Mouse (Mus musculus): ENCODE results near the gene Gpr88. TPM values are rescaled to one million over a fixed set of nuclear protein-coding genes. Genes with fewer than 3 reads are reported as not detected.
"Not testable (repeated sequence)": the region's sequence is repeated elsewhere in the genome, so short reads cannot be mapped to it uniquely, and the experiment has no call there.

Gene Gpr88
- total RNA-seq, 2 experiments from 2014 or later, result not detected

GRCm38 (mm10) chr3:116242685-116243084 lies 10.6 kb downstream of the Gpr88 start:
- no peak for DNase-seq

- no peak for DNase-seq
Measured at GRCm38 (mm10) chr3:116237527-116237926, 15.8 kb downstream of the Gpr88 start.

DNA sequence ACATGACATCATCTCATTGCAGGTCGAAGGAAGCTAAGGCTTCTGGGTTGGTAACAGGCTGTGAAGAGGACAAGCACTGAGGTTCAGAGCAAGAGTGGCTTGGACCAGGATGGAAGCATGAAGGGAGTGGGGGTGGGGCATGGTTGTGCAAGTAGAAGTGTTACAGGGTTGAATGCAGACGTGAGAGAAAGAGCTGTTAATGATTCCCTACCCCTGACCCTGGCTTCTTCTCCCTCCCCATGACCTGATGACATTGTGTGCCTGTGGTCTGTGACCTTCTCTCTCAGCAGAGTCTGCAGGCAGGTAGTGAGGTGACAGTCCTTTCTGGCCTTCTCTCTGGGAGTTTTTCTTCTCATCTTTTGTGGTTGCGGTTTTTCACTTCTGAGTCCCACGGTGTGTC lies 16.4 kb downstream of the Gpr88 start:
- no peak for DNase-seq

GRCm38 (mm10) chr3:116233515-116233914 lies 19.8 kb downstream of the Gpr88 start:
- DNase-seq, result no peak

DNA sequence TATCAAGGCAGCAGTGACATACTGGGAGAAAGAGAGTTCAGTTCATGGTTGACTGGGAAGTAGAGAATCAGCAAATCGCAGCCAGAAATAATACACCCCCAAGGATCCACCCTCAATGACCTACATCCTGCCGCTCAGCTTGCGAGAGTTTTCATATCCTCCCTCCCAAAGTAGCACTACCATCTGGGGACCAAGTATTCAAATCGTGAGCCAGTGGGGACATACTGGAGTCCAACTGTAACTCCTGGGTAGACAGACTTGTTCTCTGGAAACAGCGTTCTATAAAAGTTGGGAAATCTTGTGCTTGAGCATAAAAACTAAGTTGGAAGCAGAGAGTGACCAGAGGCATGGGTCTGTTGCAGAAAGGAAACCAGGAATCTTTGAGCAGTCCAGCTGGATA lies 20.5 kb downstream of the Gpr88 start:
- no peak for DNase-seq

- no peak for DNase-seq
Measured at GRCm38 (mm10) chr3:116229336-116229735, 24.0 kb downstream of the Gpr88 start.

GRCm38 (mm10) chr3:116228360-116229245 lies 24.7 kb downstream of the Gpr88 start:
- DNase-seq, result no peak

DNA sequence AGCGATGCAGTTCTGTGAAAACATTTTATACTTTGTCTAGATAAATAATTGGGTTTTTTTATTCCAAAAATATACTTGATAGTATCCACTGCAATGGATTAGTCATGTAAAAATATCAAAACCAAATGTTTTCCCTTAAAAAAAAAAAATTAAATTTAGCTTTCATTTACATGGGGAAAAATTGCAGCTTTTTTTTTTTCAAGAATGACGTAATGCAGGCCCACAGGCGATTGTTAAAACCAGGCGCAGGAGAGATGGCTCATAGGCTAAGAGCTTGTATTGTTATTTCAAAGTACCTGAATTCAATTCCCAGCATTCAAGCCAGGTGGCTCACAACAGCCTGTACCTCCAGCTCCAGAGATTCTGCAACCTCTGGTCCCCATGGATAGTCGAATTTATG lies 25.9 kb downstream of the Gpr88 start:
- no peak for DNase-seq

- no peak for DNase-seq
Measured at GRCm38 (mm10) chr3:116226915-116227314, 26.4 kb downstream of the Gpr88 start.

DNA sequence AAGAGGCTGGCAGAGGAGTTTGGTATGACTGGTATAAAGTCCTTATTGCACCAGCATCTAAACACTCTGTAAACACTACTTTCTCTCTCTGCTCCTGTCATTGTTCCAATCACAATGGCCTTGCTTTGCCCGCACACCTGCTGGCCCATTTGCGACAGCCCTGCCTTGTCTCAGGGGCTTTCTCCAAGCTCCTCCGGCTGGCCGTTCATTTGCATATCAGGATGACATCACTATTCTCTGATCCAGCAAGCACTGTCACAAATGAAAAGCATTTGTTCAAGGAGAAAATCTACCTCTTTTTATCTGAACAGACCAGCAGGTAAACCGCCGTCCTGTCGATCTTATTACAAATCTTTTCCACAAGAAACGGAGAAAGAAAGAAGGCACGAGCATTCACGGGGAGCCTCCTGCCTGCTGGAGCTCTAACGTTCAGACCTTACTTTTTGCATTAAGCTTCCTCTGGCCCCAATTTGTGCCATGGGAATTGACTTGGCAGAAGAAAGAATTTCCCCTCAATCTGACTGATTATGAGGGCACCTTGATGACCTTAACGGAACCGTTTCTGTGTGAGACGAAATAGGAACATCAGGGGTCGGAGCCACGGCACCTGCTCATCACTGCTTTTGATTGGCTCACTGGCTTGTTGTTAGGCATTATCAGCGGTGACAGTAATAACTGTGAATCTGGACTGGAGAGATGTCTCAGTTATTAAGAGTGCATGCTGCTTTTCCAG lies 30.6 kb downstream of the Gpr88 start:
- DNase-seq, result no peak

- DNase-seq, result no peak
Measured at GRCm38 (mm10) chr3:116221686-116222010, 31.7 kb downstream of the Gpr88 start.

DNA sequence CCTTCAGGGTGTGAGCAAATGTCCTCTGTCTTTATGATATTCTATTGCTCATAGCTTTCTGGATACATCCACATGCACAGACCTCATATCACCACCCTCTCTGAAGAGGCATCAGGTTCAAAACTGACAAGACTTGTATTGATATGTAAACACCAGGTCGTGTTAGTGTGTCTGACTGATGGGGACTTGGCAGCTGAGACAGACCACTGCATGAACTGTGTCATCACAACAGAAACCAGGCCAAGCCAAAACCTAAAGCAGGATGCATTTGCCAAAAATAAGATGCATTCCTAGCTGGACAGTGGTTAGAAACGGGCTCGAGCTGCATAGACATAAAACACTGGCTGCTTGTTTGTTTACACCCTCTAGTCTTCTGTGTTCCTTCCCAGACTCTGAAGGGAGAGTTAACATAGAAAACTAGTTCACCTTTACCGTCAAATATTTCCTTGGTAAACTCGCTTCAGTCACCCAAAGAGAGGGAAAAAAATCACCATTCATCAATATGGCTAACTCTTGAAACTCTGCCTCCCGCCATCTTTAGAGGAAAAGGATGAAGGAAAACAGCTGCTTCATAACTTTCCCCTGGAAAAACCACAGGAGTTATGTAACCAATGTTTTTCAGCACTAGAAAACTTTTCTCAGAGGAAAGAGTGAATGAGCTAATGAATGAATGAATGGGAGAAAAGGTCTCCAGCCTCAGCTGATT lies 32.2 kb downstream of the Gpr88 start:
- no peak for DNase-seq

DNA sequence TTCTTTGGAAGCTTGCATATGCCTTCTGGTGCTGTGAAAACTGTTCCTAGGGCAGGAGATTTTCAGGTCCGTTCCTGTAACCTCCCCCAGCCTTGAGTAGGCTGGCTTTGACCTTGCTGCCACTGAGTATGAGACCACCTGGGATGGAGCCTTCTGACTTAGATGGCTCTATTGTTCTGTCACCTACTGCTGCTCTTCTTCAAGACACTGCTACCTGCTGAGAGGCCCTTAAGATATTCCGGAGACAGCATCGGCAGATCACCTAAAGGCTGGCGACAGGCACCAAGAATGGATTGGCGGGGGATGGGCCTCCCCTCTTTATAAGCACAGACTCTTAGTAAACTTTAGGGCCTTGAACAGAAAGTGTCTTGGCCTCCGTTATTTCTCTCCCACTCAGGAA lies 35.9 kb downstream of the Gpr88 start:
- not testable (repeated sequence) for DNase-seq

DNA sequence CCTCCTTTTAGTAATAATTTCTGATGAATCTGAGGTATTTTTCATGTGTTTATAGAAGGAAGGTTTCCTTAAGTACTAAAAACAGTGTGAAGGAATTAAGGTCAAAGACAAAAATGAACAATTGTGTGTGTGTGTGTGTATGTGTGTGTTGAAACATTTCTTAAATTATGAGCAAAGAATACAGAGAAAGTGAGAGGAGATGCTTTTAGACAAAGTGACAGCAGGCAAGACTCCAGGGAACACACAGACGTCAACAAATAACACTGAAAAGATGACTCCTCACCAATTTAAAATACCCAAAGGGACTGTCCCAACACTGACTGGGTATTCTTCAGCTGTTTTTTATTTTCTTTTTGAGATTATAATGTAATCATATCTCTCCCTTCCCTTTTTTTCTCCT lies 37.0 kb downstream of the Gpr88 start:
- DNase-seq, result no peak

GRCm38 (mm10) chr3:116211639-116212038 lies 41.7 kb downstream of the Gpr88 start:
- DNase-seq, result no peak

DNA sequence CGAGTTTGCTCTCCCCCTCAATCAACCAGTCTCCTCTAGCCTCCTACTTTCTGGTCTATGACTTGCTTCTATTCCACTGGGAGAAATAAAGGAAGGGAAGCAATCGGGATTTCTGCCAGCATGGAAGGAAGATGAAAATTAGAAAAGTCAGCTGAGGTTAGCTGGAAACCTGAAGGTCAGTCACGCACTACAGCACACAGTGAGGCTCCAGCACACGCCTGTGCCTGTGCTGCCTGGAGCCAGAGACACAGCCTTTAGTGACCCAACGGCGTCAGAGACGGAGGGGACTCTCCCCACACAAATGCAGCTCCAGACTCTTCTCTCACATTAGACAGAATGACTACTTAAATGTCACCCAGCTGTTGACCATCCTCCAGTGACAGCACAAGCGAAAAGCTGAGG lies 42.6 kb downstream of the Gpr88 start:
- peak; percentile 31 for DNase-seq

GRCm38 (mm10) chr3:116209214-116209613 lies 44.1 kb downstream of the Gpr88 start:
- DNase-seq, result no peak

GRCm38 (mm10) chr3:116206306-116206834 lies 46.9 kb downstream of the Gpr88 start:
- DNase-seq, result no peak

DNA sequence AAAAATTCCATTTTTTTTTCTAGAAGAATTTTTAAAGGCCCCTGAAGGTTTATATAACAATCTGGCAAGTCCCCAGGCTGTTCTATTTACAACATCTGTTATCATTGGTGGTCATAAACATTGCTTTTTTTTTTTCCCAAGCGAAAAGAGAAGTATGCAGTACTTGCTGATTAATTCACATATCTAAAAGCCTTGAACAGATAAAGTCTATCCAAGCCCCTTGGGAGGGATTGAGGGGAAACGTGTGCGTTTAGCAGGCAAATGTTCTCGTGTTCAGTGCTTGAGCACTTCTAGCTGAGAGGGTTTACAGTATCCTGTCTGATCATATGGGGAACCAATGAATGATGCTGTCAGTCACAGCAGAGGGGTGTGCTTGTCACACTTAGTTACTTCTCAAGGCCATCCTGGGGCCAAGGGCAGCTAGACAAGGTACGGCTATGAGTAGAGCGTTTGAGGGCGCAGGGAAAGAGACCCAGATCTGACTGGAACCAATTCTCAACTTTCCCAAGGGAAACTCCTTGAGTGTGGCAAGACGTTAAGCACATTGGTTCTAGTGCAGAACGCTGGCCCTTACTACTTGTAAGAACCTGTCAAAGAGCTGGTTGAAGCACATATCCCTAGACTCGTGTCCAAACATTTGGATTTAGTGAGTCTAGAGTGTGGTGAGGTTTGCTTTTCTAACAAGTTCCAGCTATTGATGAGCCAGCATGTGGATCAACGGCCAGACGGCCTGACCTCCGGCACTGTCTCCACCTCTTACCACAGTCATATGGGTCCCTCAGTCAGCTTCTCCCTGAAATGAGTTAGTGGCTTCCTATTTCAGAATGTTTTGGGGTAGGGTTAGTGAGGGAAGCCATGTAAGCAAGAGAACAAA lies 47.7 kb downstream of the Gpr88 start:
- no peak for DNase-seq

DNA sequence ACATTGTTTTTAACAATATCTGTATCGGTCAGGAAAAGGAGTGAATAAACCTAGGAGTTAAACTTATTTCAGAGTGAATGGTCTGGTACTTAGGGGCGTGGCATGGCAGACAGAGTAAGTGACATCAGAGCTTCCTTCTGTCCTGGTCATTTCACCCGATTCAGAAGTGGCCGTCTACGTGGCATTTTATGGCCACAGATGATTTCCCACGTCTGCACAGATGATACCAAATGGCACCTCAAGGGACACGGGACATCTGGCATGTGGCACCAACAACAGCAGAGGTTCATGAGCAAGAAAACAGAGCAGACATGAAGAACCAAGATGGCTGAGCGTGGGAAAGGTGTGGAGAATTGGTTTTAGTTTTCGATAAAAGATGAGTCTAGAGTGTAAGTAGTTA lies 48.7 kb downstream of the Gpr88 start:
- DNase-seq, result no peak

DNA sequence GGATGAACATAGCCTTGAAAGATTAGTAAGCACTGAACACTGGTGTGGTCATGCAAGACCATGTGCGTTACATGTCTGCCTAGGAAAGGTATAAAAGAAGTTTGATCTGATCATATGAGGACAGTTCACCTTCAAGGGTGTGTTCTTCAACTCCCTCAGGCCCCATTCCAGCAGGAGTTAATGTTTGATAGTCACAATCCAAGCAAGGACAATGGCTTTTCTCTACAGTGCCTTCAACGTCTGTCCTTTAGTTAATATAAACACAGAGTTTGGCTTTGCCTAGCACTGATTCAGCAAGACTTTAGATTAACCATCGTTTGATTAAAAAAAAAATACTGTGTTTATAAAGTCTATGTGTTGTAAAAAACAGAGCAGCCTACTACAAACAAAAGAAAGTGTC lies 49.4 kb downstream of the Gpr88 start:
- DNase-seq, result no peak

DNA sequence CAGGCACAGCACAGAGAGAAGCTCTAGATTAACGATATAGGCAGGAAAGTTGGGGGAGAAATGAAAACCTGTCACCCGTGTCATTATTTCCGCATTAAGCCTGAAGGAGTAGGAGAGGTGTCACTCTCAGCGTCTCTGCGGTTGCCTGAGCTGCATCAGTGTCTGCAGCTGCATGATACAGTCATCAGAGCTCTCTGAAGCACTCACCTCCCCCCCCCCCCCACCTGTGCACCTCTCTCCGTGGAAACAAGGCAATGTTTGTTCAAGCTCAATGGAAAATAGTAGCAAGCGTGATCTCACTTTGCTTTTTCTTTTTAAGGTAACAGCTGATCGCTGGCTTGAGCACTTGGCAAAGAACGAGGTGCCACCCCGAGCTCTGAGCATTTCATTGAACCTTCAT lies 53.2 kb downstream of the Gpr88 start:
- DNase-seq, result no peak

All from gastrocnemius, postnatal 25 days (tissue).